Mouse (Mus musculus) R1 (cell line): ENCODE data around the gene AC161166.1.

Experiments used
- DNase-seq: peaks from one replicate; pipeline ENCODE4 v3.0.0-alpha.2; 2018; ENCODE audit warnings: low read depth, low spot score

AC161166.1 gene

DNA sequence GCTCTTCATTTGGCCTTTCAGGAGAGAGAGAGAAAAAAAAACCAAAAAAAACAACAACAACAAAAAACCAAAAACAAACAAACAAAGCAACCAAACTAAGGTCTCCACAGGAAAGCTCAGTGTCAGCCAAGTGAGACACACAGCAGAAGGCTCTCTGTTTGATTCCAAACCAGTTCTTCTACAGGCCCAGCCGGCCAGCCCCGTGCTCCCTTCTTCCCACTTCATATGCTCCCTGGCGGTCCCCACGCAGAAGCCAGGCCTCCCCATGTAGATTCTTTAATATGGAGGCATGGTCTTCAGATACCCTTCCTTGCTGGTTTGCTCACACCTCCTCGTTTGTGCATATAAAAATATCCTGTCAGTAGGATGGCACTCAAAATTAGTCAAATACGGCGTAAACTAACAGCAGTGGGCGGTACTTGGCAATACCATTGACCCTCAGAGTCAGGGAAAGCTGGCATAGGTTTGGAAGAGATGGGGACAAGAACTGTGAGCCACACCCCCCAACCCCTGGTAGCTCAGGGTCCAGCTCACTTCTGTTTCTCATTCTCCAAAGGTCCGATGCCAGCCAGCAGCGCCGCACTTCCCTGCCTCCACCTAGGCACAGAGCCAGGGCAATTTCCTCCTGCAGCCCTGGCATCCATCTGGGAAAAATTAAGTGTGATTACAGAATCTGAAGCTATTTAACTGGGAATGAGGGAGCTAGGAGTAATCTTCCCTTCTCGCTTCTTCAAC lies 13.6 kb upstream of the AC161166.1 start:
- no peak for DNase-seq

GRCm38 (mm10) chr7:24524978-24525377 lies 12.7 kb upstream of the AC161166.1 start:
- DNase-seq = peak; percentile 63

DNA sequence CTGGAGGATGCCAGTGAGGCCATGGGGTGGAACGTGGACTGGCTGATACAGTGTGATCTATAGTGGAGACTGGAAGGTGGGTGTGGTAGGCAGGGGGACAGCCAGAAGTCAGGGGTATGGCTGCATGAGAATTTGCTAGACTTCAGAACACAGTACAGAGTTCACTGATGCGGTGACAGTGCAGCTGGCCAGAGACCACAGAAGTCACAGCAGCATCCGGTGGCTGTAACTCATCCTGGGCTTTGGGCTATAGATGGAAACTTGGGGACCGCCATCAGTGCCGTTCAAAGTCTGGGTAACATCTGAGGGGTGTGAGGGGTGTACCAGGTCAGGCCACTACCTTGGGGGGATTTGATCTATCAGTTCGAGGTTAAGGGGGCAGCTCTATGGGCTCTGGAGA lies 11.5 kb upstream of the AC161166.1 start:
- DNase-seq = no peak

GRCm38 (mm10) chr7:24522805-24523204 lies 10.6 kb upstream of the AC161166.1 start:
- peak; percentile 62 for DNase-seq

DNA sequence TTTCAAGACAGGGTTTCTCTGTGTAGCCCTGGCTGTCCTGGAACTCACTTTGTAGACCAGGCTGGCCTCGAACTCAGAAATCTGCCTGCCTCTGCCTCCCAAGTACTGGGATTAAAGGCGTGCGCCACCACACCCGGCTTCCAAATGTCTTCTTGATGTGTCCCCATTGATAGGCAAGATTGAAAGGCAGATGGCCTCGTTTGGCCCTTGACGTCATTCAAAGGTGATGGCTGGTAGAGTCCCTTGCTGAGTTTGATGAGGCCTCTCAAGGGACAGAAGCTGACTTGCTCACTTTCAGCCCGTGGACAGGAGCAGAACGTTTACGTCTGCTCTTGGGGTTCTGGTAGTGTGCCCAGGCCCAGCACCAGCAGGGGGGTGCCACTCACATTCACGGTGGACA lies 7.8 kb upstream of the AC161166.1 start:
- peak; percentile 43 for DNase-seq

GRCm38 (mm10) chr7:24519130-24519529 lies 6.9 kb upstream of the AC161166.1 start:
- peak; percentile 79 for DNase-seq

DNA sequence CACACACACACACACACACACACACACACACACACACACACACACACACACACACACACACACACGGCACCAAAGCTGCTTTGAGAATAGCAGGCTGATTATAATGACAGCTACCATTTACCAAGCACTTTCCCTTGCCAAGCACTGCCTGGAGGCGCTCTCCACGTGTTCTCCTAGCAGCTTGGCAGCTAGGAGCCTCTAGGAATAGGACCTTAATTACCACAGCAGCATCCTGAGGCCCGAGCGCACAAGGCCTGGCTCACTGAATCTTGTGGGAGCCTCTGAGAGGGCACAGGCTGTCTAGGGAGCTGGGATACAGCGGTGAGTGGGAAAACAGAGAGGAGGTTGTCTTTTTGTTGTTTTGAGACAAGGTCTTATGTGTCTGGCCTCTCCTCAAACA lies 5.4 kb upstream of the AC161166.1 start:
- peak; percentile 55 for DNase-seq

GRCm38 (mm10) chr7:24517077-24517476 lies 4.8 kb upstream of the AC161166.1 start:
- DNase-seq = peak; percentile 98

GRCm38 (mm10) chr7:24516319-24516718 lies 4.1 kb upstream of the AC161166.1 start:
- peak; percentile 93 for DNase-seq

DNA sequence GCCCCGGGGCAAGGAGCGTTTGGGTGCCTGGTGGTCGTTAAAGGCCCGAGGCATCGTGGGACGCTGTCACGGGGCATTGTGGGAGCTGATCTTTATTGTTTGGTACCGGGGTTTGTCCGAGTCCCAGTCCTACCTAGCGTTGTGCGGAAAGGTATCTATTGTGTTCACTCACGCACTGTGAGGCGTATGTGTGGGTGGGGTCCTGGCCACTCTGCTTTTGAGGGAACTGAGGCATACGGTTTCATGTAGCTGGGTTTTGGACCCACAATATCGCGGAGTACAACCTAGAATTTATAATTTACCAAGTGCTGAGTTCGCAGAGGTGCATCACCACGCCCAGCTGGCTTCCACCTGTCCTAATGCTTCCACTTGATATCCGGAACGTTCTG lies 4.5 kb downstream of the AC161166.1 start:
- no peak for DNase-seq

DNA sequence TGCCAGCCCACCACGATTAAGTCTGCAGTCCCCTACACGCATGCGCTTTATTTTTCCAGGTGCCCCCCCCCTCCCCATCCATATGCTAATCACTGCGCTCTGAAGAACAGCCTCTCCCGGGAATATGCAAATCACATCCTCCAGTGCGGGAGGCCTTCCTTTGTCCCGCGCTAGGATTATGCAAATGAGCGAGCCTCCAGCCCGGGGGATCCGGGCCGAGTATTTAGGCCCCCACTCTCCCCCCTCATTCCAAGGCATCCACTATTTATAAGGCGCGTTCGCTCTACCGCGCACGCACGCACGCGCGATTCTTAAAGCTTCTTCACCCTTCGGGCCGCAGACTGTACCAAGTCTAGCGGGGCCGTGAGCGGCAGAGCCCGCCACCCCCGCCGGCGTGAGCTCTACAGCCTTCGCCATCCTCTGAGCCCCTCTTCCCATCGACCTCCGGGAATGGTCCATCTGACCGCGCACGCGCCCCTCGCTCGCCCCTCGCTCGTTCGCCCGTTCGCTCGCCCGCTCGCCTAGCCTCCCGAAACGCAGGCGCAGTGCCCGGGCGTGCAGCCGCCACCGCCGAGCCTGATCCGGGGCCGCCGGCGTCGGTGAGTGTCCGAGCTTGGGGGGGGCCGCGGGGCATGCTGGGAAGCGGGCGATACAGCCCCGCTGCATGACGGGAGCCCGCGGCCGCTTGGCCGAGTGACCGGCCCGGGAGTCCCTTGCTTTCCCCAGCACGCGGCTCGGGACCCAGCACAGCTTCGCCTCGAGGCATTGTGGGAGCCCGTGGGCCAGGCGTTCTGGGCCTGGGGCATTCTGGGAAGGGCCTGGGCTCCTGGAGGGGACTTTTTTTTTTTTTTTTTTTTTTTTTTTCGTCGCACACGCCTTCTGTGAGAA lies 5.2 kb downstream of the AC161166.1 start, which contains the start of gene Zfp428:
TSS of gene Zfp428 (plus strand) at position 169 of the 888 bp plus-strand sequence.
- DNase-seq = peak; percentile 98

- DNase-seq = no peak
These were observed 5.8 kb downstream of the AC161166.1 start for GRCm38 (mm10) chr7:24506476-24506837.

DNA sequence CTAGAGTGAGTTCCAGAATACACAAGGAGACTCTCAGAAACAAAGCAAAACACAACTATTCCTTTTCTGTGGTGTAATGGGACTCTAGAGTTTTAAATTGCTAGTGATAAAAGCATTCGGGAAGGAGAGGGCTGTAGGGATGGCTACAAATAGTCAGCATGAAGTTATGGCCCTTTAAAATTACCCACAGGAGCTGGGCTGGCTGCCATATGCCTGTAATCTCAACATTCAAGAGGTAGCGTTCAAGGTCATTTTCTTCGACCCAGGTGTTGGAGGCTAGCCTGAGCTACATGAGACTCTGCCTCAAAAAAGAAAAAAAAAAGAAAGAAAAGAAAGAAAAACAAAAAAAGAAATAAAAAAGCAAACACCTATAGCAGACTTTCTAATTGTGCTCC lies 6.2 kb downstream of the AC161166.1 start:
- no peak for DNase-seq

GRCm38 (mm10) chr7:24505447-24506064 lies 6.7 kb downstream of the AC161166.1 start:
- peak; percentile 85 for DNase-seq

- DNase-seq = peak; percentile 91
These were observed 7.4 kb downstream of the AC161166.1 start for GRCm38 (mm10) chr7:24504868-24505267.

DNA sequence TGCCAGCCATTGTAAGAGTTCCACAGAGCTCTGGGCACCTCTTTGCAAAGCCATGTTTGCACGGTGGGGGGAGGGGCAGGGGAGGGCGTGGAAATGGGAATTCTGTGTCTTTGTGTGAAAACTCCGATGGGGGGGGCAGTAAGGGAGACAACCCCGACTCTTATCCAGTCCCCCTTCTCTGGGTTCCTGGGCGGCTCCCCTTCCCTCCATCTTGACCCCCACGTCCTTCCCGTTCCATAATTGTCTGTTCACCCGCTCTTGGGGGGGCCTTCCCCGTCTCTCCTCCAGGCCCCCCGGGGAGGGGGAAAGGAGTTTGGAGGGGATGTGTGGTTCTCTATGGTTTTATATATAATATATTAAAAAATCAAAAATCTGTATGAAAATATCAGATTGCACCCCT lies 8.3 kb downstream of the AC161166.1 start:
- DNase-seq = no peak

DNA sequence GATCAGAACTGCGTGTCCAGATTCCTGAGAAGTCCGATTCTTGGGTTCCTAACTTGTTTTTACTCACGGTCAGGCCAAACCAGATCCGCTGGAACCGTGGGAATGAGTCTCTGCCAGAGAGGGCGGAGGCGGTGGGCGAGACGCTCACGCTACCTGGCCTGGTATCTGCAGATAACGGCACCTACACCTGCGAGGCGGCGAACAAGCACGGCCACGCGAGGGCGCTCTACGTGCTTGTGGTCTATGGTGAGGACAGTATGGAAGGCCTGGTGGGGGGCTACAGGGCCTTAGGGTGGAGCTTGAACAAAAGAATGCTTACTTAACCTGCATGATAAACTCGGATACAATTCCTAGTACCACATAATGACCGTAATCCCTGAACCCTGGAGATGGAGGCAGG lies 10.8 kb downstream of the AC161166.1 start:
- peak; percentile 67 for DNase-seq

- DNase-seq = peak; percentile 86
These were observed 11.3 kb downstream of the AC161166.1 start for GRCm38 (mm10) chr7:24500929-24501328.

DNA sequence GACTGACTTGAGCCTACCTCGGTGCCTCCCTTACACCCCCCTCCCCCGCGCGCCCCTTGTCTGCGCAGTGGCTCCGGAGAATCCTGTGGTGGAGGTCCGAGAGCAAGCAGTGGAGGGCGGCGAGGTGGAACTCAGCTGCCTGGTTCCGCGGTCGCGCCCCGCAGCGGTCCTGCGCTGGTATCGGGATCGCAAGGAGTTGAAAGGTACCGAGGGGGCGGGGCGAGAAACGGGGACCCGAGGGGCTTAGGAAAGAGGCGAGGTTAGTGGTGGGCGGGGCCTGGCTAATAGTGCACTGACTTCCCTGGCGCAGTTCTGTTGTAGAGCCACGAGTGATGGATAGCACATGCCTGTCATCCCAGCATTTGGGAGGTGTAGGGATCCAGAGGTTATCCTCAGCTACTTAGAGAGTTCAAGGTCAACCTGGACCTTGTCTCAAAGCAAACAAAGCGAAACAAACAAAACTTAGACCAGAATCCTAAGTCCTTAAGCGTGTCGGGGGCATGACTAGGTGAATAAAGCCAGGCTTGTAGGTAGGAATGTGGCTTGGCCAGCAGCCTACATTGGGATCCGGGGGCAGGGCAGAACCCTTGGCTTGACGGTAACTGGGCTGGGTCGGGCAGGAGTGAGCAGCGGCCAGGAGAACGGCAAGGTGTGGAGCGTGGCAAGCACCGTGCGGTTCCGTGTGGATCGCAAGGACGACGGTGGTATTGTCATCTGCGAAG lies 12.2 kb downstream of the AC161166.1 start:
- peak; percentile 91 for DNase-seq

DNA sequence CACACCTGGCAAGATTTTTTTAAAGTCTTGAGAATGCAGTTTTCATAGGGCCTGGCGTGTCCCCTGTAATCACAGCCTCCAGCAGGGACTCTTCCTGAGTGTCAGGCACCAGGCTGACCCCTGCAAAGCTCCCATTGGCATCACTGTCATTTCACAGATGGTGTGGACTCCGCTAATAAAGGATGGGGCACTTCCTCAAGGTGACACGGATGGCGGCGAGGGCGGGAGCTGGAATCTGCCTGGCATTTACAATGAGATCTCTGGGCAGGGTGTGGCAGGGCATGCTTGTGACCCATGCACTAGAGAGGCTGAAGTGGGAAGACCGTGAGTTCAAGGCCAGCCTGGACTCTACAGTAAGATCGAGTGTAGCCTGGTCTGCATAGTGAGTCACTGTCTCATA lies 24.0 kb downstream of the AC161166.1 start:
- DNase-seq = no peak

DNA sequence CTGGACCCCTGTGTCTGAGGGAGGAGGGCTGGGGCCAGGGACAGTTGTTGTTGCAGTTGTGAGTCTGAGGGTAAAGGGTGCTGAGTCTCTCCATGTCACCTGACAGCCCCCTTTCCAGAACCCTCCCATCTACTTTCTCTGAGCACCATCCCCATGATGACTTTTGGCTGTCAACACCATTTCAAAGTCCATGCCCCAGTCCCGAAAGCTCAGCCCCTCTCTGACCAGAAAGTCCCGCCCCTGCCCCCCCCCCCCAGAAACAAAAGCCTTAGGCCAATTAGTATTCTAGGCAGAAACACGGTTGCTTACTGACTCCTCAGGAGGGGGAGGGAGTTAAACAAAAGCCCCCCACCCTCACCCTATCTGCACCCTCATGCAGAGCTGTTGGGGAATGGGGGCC lies 24.9 kb downstream of the AC161166.1 start:
- DNase-seq = no peak
